Mouse (Mus musculus) cortical plate, adult 2 months (tissue): Measurements from ENCODE around the gene Surf2.
A peak's percentile ranks its signal among the peaks of the same experiment; 100 is the strongest.

Source experiments
- CTCF ChIP-seq: fragments of 200-500 bp; IDR thresholded peaks from 2 replicates; pipeline ENCODE4 v1.5.1; 2011; ENCODE audit warnings: mild to moderate bottlenecking, control low read depth, low read length; ENCODE audit not compliant: insufficient read depth; ENCODE audit errors: extremely low read depth
- POLR2A ChIP-seq: fragments of 200-500 bp; IDR thresholded peaks from 2 replicates; pipeline ENCODE4 v1.6.1; 2011; ENCODE audit warnings: mild to moderate bottlenecking, low read length, control low read depth; ENCODE audit not compliant: insufficient read depth; ENCODE audit errors: extremely low read depth

- no peak for TF ChIP-seq POLR2A
- 0 out of 2 replicates have a peak, but pooled peaks have one; percentile 12 for TF ChIP-seq CTCF
Observed at GRCm38 (mm10) chr2:26960756-26961155, 44.6 kb downstream of the Surf2 start.
